Mouse (Mus musculus) olfactory bulb, adult 2 months (tissue): ENCODE measurements at regions not wholly inside any gene's neighbourhood (a gene's known extent, or its start where the extent isn't known, plus 50 kb on each side); places are given as distances from the start of the nearest gene placed in this dataset.

Source experiments
- CTCF ChIP-seq: fragments of 200-500 bp; IDR thresholded peaks from 2 replicates; pipeline ENCODE4 v1.5.1; 2012; ENCODE audit warnings: low read depth, mild to moderate bottlenecking, low read length, moderate library complexity; ENCODE audit not compliant: insufficient read depth
- POLR2A ChIP-seq: fragments of 200-500 bp; IDR thresholded peaks from 2 replicates; pipeline ENCODE4 v1.6.1; 2012; ENCODE audit warnings: mild to moderate bottlenecking, low read depth, low read length, moderate library complexity; ENCODE audit not compliant: insufficient read depth

DNA sequence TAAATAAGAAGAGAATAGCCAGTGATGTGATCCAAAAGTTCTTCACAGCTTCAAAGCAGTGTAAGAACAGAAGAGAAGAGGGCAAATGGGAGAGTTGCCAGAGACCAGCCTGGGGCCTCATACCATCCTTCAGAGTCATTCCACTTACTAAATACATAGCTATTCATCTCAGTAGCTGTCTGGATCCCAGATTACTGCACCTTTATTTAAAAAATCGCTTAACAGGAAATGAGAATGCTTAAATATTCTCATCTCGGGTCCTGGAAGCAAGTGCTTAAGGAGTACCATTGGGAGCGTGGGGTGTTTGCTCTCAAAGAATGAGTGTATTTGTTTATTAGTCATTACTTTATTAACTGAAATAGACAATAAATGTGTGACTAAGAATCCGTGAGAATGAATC lies 102.3 kb downstream of the Areg start:
- no peak for TF ChIP-seq POLR2A
- TF ChIP-seq CTCF = no peak
